Mouse (Mus musculus): ENCODE measurements around the gene Agbl2.

DNA sequence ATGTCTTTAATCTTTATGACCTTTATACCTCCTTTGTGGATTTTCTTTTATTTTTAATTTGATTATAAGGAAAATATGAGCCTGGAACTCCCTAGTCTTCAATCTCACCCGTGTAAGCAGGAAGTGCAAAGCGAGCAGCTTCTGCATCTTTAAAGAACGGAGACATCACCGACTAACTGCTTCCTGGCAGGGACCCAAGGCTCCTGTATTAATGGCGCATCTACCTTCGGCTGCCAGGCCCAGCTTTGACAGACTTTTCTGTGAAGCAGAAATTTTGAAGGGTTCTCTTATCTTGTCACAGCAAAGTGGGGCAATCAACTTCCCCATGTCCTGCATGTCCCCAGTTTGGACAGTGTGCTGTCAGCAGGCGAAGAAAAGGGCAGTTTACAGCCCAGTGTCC, 46.2 kb downstream of the Agbl2 start:
- TF ChIP-seq CTCF (IDR thresholded peaks at IDR 0.05; ENCODE audit: low read depth), result no peak
- TF ChIP-seq EP300 (IDR thresholded peaks at IDR 0.05; ENCODE audit: low read depth), result no peak

All from liver, postnatal 0 days (tissue).